Mouse (Mus musculus): ENCODE data around the gene Gtpbp1. TPM values are rescaled to one million over a fixed set of nuclear protein-coding genes. Genes with fewer than 3 reads are reported as not detected.

Gene Gtpbp1
- polyA plus RNA-seq, 1 experiment from 2014 or later, result 26.2 TPM

GRCm38 (mm10) chr15:79763001-79763400, 72.4 kb downstream of the Gtpbp1 start:
- no peak overlapping the region for H3K27ac ChIP-seq (ENCODE audit: low read length)
- H3K9ac ChIP-seq (ENCODE audit: low read depth, low read length), result no peak overlapping the region
- no peaks in the 10 kb centered on the region for H3K27me3 ChIP-seq (ENCODE audit: control insufficient read depth, insufficient read depth, low read depth, low read length)
- no peak overlapping the region for H3K4me3 ChIP-seq (ENCODE audit: low read depth, low read length)
- no peak overlapping the region for H3K4me2 ChIP-seq (ENCODE audit: low read depth, low read length)
- H3K4me1 ChIP-seq (ENCODE audit: control insufficient read depth, low read depth, low read length), result no peaks in the 10 kb centered on the region
- no peaks in the 10 kb centered on the region for H3K36me3 ChIP-seq (ENCODE audit: control insufficient read depth, insufficient read depth)
- H3K9me3 ChIP-seq (replicated peaks; ENCODE audit: control insufficient read depth, low read length), result no peaks in the 10 kb centered on the region
- WGBS (ENCODE audit: insufficient replicate concordance), result 72% methylated on average over 9 of the region's 9 CpGs
- no peak for ATAC-seq (ENCODE audit: low read depth)

GRCm38 (mm10) chr15:79763601-79764246, 73.1 kb downstream of the Gtpbp1 start:
- no peak for ATAC-seq (ENCODE audit: low read depth)
- Histone ChIP-seq H3K9ac (ENCODE audit: low read depth, low read length) (no peak overlapping the region), H3K27me3 (ENCODE audit: control insufficient read depth, insufficient read depth, low read depth, low read length) (no peaks in the 10 kb centered on the region), H3K9me3 (replicated peaks; ENCODE audit: control insufficient read depth, low read length) (no peaks in the 10 kb centered on the region), H3K4me1 (ENCODE audit: control insufficient read depth, low read depth, low read length) (no peaks in the 10 kb centered on the region; the same call in 1 of the 2 replicates), H3K36me3 (ENCODE audit: control insufficient read depth, insufficient read depth) (no peaks in the 10 kb centered on the region), H3K4me3 (ENCODE audit: low read depth, low read length) (no peak overlapping the region), H3K27ac (ENCODE audit: low read length) (no peak overlapping the region), H3K4me2 (ENCODE audit: low read depth, low read length) (no peak overlapping the region)
- 77% methylated on average over 7 of the region's 7 CpGs for WGBS (ENCODE audit: insufficient replicate concordance)

DNA sequence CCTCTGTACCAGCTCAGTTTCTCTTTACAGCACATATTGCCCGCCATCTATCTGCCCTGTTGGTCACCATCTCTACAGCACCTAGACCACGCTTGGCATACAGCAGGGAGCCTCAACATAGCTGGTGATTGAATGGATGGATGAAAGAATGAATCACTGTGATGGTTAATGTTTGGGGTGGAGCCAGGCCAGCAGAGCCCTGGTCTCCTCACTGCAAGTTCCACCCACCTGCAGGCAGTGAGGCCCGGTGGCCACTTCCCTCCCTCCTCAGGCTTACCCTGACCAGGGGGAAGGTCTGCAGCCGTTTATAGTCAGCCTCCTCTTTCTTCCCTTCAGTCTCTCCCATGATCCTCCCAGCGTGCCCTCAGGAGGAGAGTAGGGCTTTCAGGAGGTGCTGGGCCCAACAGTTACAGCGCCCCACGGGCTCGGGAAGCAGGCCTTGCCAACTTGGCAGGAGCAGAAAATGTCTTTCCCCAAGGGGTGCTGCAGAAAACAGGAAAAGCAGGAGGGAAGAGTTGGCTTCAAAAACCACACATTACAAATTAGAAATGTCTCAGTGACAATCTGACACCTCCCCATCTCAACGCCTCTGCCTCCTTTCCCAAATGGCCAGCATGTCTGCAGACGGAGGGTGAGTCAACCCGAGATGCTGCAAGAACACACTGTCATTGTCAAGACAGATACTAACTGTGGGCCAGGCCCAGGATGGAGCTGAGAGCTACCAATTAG, 74.1 kb downstream of the Gtpbp1 start:
- no peak overlapping the region for H3K4me3 ChIP-seq (ENCODE audit: low read depth, low read length)
- H3K27me3 ChIP-seq (ENCODE audit: control insufficient read depth, insufficient read depth, low read depth, low read length), result no peaks in the 10 kb centered on the region
- H3K9ac ChIP-seq (ENCODE audit: low read depth, low read length), result no peak overlapping the region
- H3K4me2 ChIP-seq (ENCODE audit: low read depth, low read length), result no peak overlapping the region
- WGBS (ENCODE audit: insufficient replicate concordance), result 68% methylated on average over 11 of the region's 11 CpGs
- ATAC-seq (ENCODE audit: low read depth), result no peak
- H3K36me3 ChIP-seq (ENCODE audit: control insufficient read depth, insufficient read depth), result no peaks in the 10 kb centered on the region
- no peaks in the 10 kb centered on the region; the same call in 1 of the 2 replicates for H3K4me1 ChIP-seq (ENCODE audit: control insufficient read depth, low read depth, low read length)
- H3K9me3 ChIP-seq (replicated peaks; ENCODE audit: control insufficient read depth, low read length), result no peaks in the 10 kb centered on the region
- H3K27ac ChIP-seq (ENCODE audit: low read length), result no peak overlapping the region

DNA sequence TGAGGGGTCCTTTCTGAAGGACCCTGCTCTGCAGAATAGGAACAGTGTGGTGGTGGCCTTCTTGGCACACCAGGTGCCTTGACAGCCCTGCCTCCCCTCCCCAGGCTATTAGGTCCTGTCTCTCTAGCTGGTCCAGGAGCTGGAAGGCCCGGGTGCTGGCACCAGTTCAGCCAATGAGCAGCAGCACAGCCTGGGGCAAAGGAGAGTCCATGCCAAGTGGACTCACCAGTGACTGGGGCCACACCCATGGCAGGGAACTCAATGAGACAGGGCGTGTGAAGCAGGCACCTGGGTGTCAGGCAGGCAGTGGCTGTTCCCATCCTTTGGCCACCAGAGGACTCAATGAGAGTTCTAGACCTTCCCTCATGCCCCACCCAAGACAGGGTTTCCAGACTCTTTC, 74.7 kb downstream of the Gtpbp1 start:
- H3K4me1 ChIP-seq (ENCODE audit: control insufficient read depth, low read depth, low read length), result no peaks in the 10 kb centered on the region; the same call in 1 of the 2 replicates

GRCm38 (mm10) chr15:79766168-79766567, 75.5 kb downstream of the Gtpbp1 start:
- ATAC-seq (ENCODE audit: low read depth), result no peak
- H3K4me3 ChIP-seq (ENCODE audit: low read depth, low read length), result no peak overlapping the region
- no peaks in the 10 kb centered on the region for H3K27me3 ChIP-seq (ENCODE audit: control insufficient read depth, insufficient read depth, low read depth, low read length)
- H3K27ac ChIP-seq (ENCODE audit: low read length), result no peak overlapping the region
- 58% methylated on average over 9 of the region's 10 CpGs for WGBS (ENCODE audit: insufficient replicate concordance)
- no peak overlapping the region for H3K4me2 ChIP-seq (ENCODE audit: low read depth, low read length)
- no peaks in the 10 kb centered on the region; the same call in 1 of the 2 replicates for H3K4me1 ChIP-seq (ENCODE audit: control insufficient read depth, low read depth, low read length)
- H3K36me3 ChIP-seq (ENCODE audit: control insufficient read depth, insufficient read depth), result no peaks in the 10 kb centered on the region
- H3K9ac ChIP-seq (ENCODE audit: low read depth, low read length), result no peak overlapping the region
- no peaks in the 10 kb centered on the region for H3K9me3 ChIP-seq (replicated peaks; ENCODE audit: control insufficient read depth, low read length)

More for the DNA sequence above, 74.7 kb downstream of the Gtpbp1 start:
- Histone ChIP-seq H3K9ac (ENCODE audit: low read depth, low read length) (no peak overlapping the region), H3K4me2 (ENCODE audit: low read depth, low read length) (no peak overlapping the region), H3K36me3 (ENCODE audit: control insufficient read depth, insufficient read depth) (no peaks in the 10 kb centered on the region), H3K4me3 (ENCODE audit: low read depth, low read length) (no peak overlapping the region), H3K27me3 (ENCODE audit: control insufficient read depth, insufficient read depth, low read depth, low read length) (no peaks in the 10 kb centered on the region), H3K9me3 (replicated peaks; ENCODE audit: control insufficient read depth, low read length) (no peaks in the 10 kb centered on the region), H3K27ac (ENCODE audit: low read length) (no peak overlapping the region)
- 53% methylated on average over 2 of the region's 2 CpGs for WGBS (ENCODE audit: insufficient replicate concordance)
- no peak for ATAC-seq (ENCODE audit: low read depth)

DNA sequence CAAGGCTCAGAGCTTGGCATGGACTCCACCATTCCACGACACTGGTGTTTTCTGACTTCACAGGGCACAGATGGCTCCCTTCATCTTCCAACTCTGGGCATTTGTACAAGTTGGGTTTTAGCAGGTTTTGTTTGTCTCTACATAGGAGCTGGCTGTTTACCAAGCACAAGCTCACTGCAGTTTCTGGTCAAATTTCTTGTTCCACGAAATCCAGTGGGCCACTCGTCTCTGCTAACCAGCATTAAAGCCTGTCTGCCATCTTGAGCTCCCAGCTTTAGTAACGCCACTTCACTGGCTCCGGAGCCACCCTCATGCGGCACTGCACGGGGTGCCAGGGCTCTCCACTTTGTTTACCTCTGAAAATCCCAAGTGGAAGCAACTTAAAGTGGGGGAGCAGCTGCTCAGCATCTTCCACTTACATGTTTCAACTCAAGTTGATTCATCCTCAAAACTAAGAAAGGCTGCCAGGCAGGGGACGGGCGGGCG, 76.0 kb downstream of the Gtpbp1 start:
- Histone ChIP-seq H3K4me2 (ENCODE audit: low read depth, low read length) (no peak overlapping the region), H3K4me3 (ENCODE audit: low read depth, low read length) (no peak overlapping the region), H3K27ac (ENCODE audit: low read length) (no peak overlapping the region), H3K36me3 (ENCODE audit: control insufficient read depth, insufficient read depth) (no peaks in the 10 kb centered on the region), H3K9me3 (replicated peaks; ENCODE audit: control insufficient read depth, low read length) (no peaks in the 10 kb centered on the region), H3K27me3 (ENCODE audit: control insufficient read depth, insufficient read depth, low read depth, low read length) (no peaks in the 10 kb centered on the region), H3K4me1 (ENCODE audit: control insufficient read depth, low read depth, low read length) (no peaks in the 10 kb centered on the region; the same call in 1 of the 2 replicates), H3K9ac (ENCODE audit: low read depth, low read length) (no peak overlapping the region)
- ATAC-seq (ENCODE audit: low read depth), result no peak
- WGBS (ENCODE audit: insufficient replicate concordance), result 77% methylated on average over 10 of the region's 10 CpGs

- Histone ChIP-seq H3K27ac (ENCODE audit: low read length) (no peak overlapping the region), H3K4me1 (ENCODE audit: control insufficient read depth, low read depth, low read length) (no peaks in the 10 kb centered on the region; the same call in 1 of the 2 replicates), H3K4me2 (ENCODE audit: low read depth, low read length) (no peak overlapping the region), H3K27me3 (ENCODE audit: control insufficient read depth, insufficient read depth, low read depth, low read length) (no peaks in the 10 kb centered on the region), H3K36me3 (ENCODE audit: control insufficient read depth, insufficient read depth) (no peaks in the 10 kb centered on the region), H3K9ac (ENCODE audit: low read depth, low read length) (no peak overlapping the region), H3K9me3 (replicated peaks; ENCODE audit: control insufficient read depth, low read length) (no peaks in the 10 kb centered on the region), H3K4me3 (ENCODE audit: low read depth, low read length) (no peak overlapping the region)
- ATAC-seq (ENCODE audit: low read depth), result no peak
- 57% methylated on average over 16 of the region's 16 CpGs for WGBS (ENCODE audit: insufficient replicate concordance)
Measured at GRCm38 (mm10) chr15:79767327-79767961, 76.8 kb downstream of the Gtpbp1 start.

- Histone ChIP-seq H3K27me3 (ENCODE audit: control insufficient read depth, insufficient read depth, low read depth, low read length) (no peaks in the 10 kb centered on the region), H3K36me3 (ENCODE audit: control insufficient read depth, insufficient read depth) (no peaks in the 10 kb centered on the region), H3K9me3 (replicated peaks; ENCODE audit: control insufficient read depth, low read length) (no peaks in the 10 kb centered on the region), H3K4me3 (ENCODE audit: low read depth, low read length) (no peak overlapping the region), H3K4me1 (ENCODE audit: control insufficient read depth, low read depth, low read length) (peaks cover under 1% of the 10 kb centered on the region), H3K4me2 (ENCODE audit: low read depth, low read length) (no peak overlapping the region), H3K27ac (ENCODE audit: low read length) (no peak overlapping the region), H3K9ac (ENCODE audit: low read depth, low read length) (no peak overlapping the region)
- ATAC-seq (ENCODE audit: low read depth), result no peak
- 22% methylated on average over 6 of the region's 6 CpGs for WGBS (ENCODE audit: insufficient replicate concordance)
Measured at GRCm38 (mm10) chr15:79768302-79768701, 77.7 kb downstream of the Gtpbp1 start.
